Mouse (Mus musculus): ENCODE data around the gene Inf2.

DNA sequence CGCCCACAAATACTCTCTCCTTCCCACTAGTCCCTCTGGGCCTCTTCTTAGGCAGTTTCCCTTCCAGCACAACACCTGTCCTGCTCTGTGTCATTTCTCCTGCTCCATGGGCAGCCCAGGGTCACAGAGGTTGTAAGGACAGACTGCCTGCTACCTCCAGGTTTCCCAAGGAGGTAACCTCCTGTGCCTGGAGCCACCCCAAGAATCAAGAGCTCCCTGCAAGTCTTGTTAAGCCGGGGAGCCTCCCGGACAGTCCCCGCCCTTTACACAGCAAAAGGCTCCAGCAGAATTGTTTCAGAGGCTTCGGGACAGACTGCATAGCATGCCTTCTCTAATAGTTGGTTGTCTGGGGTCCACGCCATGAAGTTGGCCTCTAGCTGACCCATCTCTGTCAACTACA lies 37.9 kb downstream of the Inf2 start:
- TF ChIP-seq CTCF (IDR thresholded peaks at IDR 0.05; ENCODE audit: extremely low read depth, insufficient read length, insufficient replicate concordance, low read depth, low read length) (no peak), POLR2A (IDR thresholded peaks at IDR 0.05; ENCODE audit: low read depth, low read length) (no peak)

Measured in small intestine, adult 2 months (tissue).